Mouse (Mus musculus) brain, embryonic 14.5 days (tissue): ENCODE data around the gene Ptprk.

Source experiments
- CTCF ChIP-seq: fragments of 200-500 bp; IDR thresholded peaks from 2 replicates; pipeline ENCODE4 v1.5.1; 2012; ENCODE audit warnings: inconsistent platforms, mild to moderate bottlenecking, moderate library complexity, borderline replicate concordance; ENCODE audit not compliant: insufficient read depth, insufficient read length; ENCODE audit errors: extremely low read depth
- POLR2A ChIP-seq: fragments of 200-500 bp; IDR thresholded peaks from 2 replicates; pipeline ENCODE4 v1.6.1; 2012; ENCODE audit warnings: mild to moderate bottlenecking, inconsistent platforms, borderline replicate concordance; ENCODE audit not compliant: poor library complexity, insufficient read depth, insufficient read length, severe bottlenecking; ENCODE audit errors: extremely low read depth

- TF ChIP-seq CTCF (no peak), POLR2A (no peak)
These were observed 416.4 kb downstream of the Ptprk start for GRCm38 (mm10) chr10:28491006-28491405.
